ENCODE assay signal across 9 mouse cellular contexts in genomic region chr11:34845567-34846267, GRCm38 (mm10). TPM values are rescaled to one million over a fixed set of nuclear protein-coding genes. Genes with fewer than 3 reads are reported as not detected.
DNase-seq lines count a peak whose midpoint lies in the region; TF ChIP-seq lines count a peak whose summit lies in the region.
"Had no signal": no experiment of that assay in that cellular context is flagged by ENCODE, and none has a peak within 500 bp of the region (broad histone marks: within the 10 kb centered on the region; RNA-seq: fewer than 3 reads in every experiment).

No protein-coding gene starts in this region.

- no peaks in the 10 kb centered on the region for H3K36me3 ChIP-seq in thymus, adult 2 months (ENCODE audit: control insufficient read depth, insufficient read depth, low read length)

- DNase-seq in NIH3T3 (ENCODE audit: low read depth), result peak; percentile 47
- peak; percentile 67 for DNase-seq in heart, postnatal 25 days (ENCODE audit: low spot score)
- peak; percentile 37 for DNase-seq in lung, postnatal 14 days
- DNase-seq in cerebellum, postnatal 4 days (ENCODE audit: low spot score in 2 of 2), result no peak
- DNase-seq in layer of hippocampus, adult 11-12 months (ENCODE audit: low spot score), result no peak
- DNase-seq in left cerebral cortex, adult 2 months (ENCODE audit: extremely low spot score in 1 of 2, low spot score in 2 of 2), result no peak
- DNase-seq in thymus, adult 2 months, result no peak
- DNase-seq: midbrain, embryonic 14.5 days had no signal

- 63% methylated on average over 22 of the region's 22 CpGs for WGBS in thymus, adult 2 months

- H3K27me3 ChIP-seq in thymus, adult 2 months (ENCODE audit: control insufficient read depth, insufficient read depth, low read length), result no peaks in the 10 kb centered on the region

- no peak overlapping the region for H3K27ac ChIP-seq in bone marrow macrophage, adult 2 months (ENCODE audit: insufficient read depth, low read depth, low read length)
- H3K27ac ChIP-seq in left cerebral cortex, adult 2 months, result no peak overlapping the region
- H3K27ac ChIP-seq in thymus, adult 2 months (ENCODE audit: control insufficient read depth, insufficient read depth, low read length), result no peak overlapping the region

- TF ChIP-seq POLR2A in bone marrow macrophage, adult 2 months (IDR thresholded peaks at IDR 0.05; ENCODE audit: borderline replicate concordance, low read depth, low read length), result no peak
- TF ChIP-seq POLR2A in thymus, adult 2 months (IDR thresholded peaks at IDR 0.05; ENCODE audit: control insufficient read depth, extremely low read depth, insufficient read depth, low read length, poor library complexity), result no peak

- peak overlapping the region; percentile 36 for H3K4me3 ChIP-seq in bone marrow macrophage, adult 2 months (ENCODE audit: insufficient read depth, low read length)
- no peak overlapping the region for H3K4me3 ChIP-seq in left cerebral cortex, adult 2 months
- no peak overlapping the region for H3K4me3 ChIP-seq in thymus, adult 2 months (ENCODE audit: control insufficient read depth, insufficient read depth, low read length)

- intact Hi-C loops in heart, postnatal 25 days (cut with DNase I), result loop anchor here (10.0 kb wide), 2 partner anchors 819 to 1159 kb away; no protein-coding TSS in a partner anchor
- intact Hi-C loops in left cerebral cortex, adult 2 months (cut with DNase I), result loop anchor here (10.0 kb wide), 1 partner anchor 819 kb away; no protein-coding TSS in a partner anchor

- no peak for TF ChIP-seq CTCF in bone marrow macrophage, adult 2 months (IDR thresholded peaks at IDR 0.05; ENCODE audit: low read depth, low read length)
- TF ChIP-seq CTCF in left cerebral cortex, adult 2 months (IDR thresholded peaks at IDR 0.05), result no peak
- no peak for TF ChIP-seq CTCF in thymus, adult 2 months (IDR thresholded peaks at IDR 0.05; ENCODE audit: borderline replicate concordance, control insufficient read depth, extremely low read depth, insufficient read depth, low read length, poor library complexity)

- no peaks in the 10 kb centered on the region for H3K4me1 ChIP-seq in bone marrow macrophage, adult 2 months (ENCODE audit: control insufficient read depth, insufficient read depth, low read length)
- peaks cover 16% of the 10 kb centered on the region for H3K4me1 ChIP-seq in thymus, adult 2 months (replicated peaks; ENCODE audit: control insufficient read depth, insufficient read depth, low read length)

RNA-seq across cellular contexts. Expression of gene Spdl1, which starts 12.3 kb away (rescaled TPM):
- polyA plus RNA-seq in bone marrow macrophage, adult 2 months (2012; ENCODE audit: insufficient read depth, insufficient read length, missing spikeins), result 11.4 and 15.7 TPM in 2 replicates
- under 1 TPM; 0.36 to 0.42 TPM for total RNA-seq in heart, postnatal 25 days (2021)
- under 1 TPM; 0.23 to 0.35 TPM for total RNA-seq in left cerebral cortex, adult 2 months (2021)
- polyA plus RNA-seq in thymus, adult 2 months (2012; rRNA removed), result 7.6 and 9.1 TPM in 2 replicates

Comparison
In these comparisons a context has a peak if more than half of its experiments do, and no peak if none do; other contexts are left out.
1. DNase-seq: peak in NIH3T3 (single experiment), heart, postnatal 25 days (single experiment) and lung, postnatal 14 days (single experiment); none in cerebellum, postnatal 4 days (0 of 2), layer of hippocampus, adult 11-12 months (single experiment), left cerebral cortex, adult 2 months (0 of 2) and thymus, adult 2 months (single experiment).